Mouse (Mus musculus) frontal cortex, postnatal 36 days (tissue): ENCODE results near the gene D6Wsu163e.

Experiments
- DNase-seq, 2 experiments: peaks; one replicate each; pipeline ENCODE4 v3.0.0; 2022; ENCODE audit warnings: low spot score in 2 of 2

The D6Wsu163e gene

DNA sequence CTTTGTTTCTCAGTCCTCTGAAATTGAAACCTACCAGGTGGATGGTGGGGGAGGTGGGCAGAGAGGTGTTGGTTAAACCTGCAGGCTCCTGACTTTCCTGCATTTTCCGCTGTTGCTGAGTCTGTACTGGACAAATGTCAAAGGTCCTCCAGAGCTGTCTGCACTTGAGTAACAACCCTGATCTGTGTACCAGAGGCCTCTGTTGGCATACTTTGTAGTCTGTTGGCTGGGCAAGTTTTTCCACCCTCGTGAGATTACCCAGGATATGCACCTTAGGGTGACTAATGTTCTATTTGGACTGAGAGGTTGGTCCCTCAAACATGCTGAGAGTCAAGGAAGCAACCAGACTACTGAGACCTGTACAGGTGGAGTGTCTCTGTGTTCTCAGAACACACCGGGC is 66.8 kb downstream of the D6Wsu163e start:
- DNase-seq, result no peak

DNA sequence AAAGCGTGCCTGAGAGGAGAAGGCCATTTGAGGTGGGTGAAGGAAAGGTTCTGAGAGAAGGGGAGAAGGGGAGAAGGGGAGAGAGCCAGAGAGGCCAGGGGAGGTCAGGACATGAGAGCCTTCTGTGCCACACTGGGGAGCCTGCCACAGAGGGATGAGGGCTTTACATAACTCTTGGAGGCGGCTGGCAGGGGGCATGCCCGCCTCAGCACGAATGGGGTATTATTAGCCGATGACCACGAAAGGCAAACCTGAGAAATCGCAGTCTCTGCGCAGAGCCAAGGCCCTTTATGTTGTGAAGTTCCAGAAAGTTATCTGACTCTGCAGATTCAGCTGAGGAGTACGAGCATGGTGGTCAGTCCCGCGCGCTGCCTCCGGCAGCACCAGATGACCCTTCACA is 70.3 kb downstream of the D6Wsu163e start:
- no peak for DNase-seq

- DNase-seq, result no peak
Measured at GRCm38 (mm10) chr6:127011947-127012535, 72.3 kb downstream of the D6Wsu163e start.

GRCm38 (mm10) chr6:127014906-127015770 is 75.4 kb downstream of the D6Wsu163e start, which contains the start of gene Fgf6:
Gene Fgf6 (plus strand): TSS chr6:127015586.
- no peak for DNase-seq

GRCm38 (mm10) chr6:127019254-127019653 is 79.5 kb downstream of the D6Wsu163e start:
- DNase-seq, result no peak

DNA sequence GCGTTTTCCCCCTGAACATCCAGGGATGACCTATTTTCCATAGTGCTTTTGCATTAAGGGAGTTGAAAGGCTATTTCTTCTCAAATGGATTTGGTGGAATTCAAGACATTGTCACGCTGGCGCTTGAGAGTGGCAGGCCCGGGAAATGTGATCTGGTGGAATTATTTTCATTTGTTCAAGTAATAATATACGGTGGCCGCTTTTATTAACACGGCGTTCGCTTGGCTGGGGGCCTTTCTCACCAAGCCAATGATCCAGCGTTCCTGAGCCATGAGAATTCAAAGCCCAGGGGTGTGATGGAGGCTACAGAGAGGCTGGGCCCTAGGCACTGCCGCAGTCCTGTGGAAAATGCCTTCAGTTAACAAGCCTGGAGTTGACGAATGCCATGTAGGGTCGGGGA is 80.7 kb downstream of the D6Wsu163e start:
- no peak for DNase-seq

- no peak for DNase-seq
Measured at GRCm38 (mm10) chr6:127024836-127025235, 85.1 kb downstream of the D6Wsu163e start.
